Mouse (Mus musculus): ENCODE measurements around the gene Rtn2.
"Not testable (repeated sequence)": the region's sequence is repeated elsewhere in the genome, so short reads cannot be mapped to it uniquely, and the experiment has no call there.

The Rtn2 gene

DNA sequence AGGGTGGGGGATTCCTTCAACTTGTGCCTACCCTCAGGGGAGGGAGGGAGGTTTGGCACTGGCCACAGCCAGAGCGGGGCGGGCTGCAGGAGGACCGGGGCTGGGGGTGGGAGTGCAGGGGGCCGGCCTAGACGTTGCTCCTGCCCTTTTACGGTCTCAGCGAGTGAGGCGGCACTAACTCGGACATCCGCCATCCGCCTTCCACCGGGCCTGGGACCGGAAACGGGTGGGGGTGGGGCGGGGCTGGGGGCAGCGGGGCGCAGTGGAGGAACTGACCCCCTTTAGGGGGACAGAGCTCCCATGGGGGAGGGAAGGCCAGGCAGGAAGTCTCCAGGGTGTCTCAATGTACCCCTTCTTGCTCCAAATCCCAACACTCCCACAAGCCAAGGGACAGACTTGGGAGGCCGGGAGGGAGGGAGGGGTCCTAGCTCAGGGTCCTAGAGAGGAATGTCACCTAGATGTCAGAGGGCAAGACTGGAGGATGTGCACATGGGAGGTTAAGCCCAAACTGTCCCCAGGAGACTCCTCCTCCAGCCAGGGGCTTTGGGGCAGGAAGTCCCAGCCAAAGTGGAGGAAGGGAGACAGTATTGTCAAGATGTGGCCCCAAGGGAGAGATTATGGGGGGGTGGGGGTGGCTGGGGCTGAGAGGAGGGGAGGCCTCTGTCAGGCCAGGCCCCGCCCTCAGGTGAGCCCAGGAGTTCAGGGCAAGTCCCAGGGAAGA is 12.5 kb upstream of the Rtn2 start:
- peak in 1 of 2 experiments; percentile 35 for DNase-seq

DNA sequence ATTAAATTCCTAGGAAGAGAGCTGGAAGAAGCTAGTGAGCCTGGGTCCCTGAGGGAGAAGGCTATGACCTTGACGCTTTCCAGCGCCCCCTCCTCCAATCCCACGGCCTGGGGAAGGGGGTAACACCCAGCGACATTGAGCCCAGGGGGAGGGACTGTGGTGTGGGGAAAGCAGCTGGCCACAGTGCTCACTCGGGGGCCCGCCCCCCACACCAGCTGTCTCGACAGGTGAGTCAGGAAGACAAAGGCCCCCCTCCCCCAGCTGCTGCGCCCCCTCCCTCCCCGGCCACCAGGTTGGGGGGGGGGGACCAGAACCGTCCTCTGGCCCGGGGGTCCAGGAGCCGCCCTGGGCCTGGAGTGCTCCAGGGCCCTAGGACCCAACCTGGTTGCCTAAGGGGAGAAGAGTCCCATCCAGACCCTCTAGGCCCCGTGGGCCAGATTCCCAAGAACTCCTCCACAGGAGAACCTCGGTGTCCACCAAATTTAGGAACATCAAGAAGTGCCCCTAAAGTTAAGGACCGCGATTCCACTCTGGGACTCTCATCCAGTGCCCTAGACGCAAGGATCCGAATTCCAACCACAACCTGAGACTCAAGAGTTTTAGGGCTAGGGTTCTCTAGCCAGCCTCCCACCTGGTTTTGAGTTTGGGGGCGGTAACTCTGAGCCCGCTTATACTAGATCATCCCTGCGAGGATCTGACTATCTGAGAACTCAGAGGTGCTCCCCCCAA is 11.8 kb upstream of the Rtn2 start:
- peak; percentile 41 to 54 for DNase-seq

DNA sequence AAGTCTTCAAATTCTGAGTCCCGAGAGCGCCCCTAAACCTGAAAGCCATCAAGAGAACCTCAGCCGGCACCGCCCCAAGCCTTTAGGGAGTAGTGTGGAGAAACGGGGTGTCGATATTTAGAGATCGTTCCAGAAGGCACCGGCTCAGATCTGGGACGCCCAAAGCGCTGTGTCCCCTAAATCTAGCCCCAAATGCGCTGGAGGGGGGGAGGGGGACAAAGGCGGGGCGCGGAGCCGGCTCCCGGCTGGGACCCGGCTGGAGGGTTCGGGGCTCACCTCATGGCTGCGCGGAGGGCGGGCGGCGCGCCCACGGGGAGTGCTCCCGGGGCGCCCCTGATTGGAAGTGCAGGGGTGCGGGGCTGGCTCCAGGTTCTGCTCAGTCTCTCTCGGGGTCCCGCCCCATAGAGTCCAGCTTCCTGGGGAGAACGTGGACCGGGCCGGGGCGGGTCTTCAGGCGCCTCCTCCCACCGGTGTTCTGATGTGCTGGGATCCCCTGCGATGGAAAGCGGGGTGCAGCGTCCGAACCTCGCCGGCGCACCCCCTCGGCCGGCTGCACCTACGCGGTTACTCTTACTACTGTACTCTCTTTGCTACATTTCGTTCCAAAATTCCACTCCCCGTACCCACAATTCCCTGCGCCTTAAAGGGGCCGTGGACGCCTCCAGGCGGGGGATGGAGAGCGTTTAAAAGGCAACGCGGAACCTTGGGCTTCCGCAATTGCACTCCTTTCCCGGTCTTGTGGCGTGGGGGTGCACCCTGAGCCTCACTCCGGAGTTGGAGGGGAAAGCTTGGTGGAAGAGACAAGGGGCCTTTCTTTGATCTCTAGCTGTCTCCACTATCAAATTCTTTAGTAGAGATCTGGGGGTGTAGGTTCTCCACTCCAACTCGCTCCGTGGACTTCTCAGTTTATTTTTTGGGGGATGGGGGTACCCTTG is 10.9 kb upstream of the Rtn2 start, which contains the start of gene Vasp:
Gene Vasp, minus strand, starts transcription at position 580 of the 935 bp plus-strand sequence.
- DNase-seq: peak; percentile 72 to 84

DNA sequence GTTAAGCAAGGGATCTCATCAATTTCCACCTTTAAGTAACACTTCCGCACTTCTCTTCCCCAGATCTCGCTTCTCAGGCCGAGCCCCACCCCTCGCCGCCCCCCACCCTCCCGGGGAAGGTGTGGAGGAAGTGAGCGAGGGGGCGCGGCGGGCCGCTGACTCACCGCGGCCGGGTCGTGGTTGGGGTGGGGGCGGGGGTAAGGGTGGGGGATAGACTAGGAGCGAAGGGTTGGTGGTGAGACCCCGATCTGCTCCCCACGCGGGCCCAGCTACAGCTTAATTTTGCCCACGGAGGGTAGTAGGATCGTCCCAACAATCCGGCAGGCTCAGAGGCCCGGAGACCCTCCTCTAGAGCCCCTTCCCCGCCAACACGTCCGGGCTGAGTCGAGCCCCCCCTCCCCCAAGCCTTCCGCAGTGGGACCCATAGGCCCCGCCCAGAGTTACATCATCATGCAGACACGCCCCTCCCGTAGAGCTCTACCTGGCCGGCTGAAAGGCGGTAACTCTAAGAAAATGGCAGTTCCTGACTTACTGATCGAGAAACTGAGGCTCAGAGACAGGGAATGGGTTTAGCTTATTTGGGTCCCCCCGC is 10.2 kb upstream of the Rtn2 start:
- DNase-seq: peak; percentile 75 to 83

DNA sequence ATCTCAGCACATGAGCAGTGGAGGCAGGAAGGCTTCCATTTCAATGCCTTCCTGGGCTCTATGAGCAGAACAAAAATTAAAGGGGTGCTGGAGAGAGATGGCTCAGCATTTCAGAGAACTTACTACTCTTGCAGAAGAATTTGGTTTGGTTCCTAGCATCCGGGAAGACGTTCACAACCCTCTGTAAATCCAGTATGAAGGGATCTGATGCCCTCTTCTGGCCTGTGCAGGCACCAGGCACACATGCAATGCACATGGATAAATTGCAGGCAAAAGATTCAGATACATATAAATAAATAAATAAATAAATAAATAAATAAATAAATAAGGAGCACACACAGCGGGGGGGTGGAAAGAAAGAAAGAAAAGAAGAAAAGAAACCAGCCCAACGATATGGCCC is 6.2 kb upstream of the Rtn2 start:
- DNase-seq: no peak

DNA sequence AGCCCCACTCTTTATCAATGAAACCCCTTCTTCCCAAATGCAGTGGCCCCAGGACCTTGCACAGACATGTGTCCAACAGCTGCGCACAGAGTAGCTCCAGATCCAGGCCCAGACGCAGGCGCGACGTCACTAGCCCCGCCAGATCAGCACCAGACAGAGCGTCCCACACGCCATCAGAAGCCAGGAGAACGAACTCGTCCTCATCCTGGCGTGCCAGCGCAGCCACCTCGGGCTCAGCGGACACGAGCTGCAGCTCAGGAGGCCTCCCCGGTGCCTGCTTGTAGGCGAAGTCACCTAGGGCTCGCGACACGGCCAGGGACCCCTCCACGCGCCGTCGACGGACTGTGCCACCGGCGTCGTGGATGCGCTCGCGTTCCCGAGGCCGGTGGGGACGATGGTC is 3.4 kb upstream of the Rtn2 start:
- no peak for DNase-seq

DNA sequence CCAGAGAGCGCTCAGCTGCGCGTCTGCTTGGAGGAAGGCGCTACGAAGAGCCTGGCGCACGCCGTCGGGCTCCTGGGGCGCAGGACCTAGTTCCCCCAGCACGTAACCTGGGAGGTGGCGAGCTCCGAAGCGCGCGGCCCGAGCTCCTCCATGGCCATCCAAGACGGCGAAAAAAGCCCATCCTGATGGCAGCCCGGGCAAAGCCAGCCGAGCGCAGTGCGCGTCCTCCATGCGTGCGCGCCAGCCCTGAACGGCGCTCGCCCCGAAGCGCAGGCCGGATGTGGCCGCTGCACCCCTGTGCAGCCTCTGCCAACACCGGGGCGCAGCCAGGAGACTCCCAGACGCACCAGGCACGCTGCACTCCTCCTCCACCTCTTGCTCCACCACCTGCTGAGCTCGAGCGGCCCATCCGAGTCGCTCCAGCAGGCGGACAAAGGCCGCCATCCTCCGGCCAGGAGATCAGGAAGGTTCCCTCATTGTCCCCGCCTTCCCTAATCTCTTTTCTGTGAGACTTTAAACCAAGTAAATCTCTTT is 2.8 kb upstream of the Rtn2 start, which contains the start of gene Ppm1n:
Gene Ppm1n, minus strand, starts transcription at position 484 of the 534 bp plus-strand sequence.
- DNase-seq: no peak

DNA sequence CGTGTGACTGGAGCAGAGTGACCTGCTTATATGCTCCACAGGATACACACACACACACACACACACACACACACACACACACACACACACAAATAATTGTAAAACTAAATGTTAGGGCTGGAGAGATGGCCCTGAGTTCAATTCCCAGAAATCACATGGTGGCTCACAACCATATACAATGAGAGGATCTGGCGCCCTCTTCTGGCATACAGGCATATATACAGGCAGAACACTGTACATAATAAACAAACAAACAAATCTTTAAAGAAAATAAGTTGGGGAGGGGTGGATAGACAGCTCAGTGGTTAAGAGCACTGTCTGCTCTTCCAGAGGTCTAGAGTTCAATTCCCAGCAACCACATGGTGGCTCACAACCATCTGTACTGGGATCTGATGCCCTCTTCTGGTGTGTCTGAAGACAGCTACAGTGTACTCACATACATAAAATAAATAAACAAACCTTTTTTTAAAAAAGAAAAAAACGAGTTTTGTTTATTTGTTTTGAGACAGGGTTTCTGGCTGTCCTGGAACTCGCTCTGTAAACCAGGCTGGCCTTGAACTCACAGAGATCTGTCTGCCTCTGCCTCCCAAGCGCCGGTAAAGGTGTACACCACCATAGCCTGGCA is 632 bp upstream of the Rtn2 start:
- DNase-seq: not testable (repeated sequence)

DNA sequence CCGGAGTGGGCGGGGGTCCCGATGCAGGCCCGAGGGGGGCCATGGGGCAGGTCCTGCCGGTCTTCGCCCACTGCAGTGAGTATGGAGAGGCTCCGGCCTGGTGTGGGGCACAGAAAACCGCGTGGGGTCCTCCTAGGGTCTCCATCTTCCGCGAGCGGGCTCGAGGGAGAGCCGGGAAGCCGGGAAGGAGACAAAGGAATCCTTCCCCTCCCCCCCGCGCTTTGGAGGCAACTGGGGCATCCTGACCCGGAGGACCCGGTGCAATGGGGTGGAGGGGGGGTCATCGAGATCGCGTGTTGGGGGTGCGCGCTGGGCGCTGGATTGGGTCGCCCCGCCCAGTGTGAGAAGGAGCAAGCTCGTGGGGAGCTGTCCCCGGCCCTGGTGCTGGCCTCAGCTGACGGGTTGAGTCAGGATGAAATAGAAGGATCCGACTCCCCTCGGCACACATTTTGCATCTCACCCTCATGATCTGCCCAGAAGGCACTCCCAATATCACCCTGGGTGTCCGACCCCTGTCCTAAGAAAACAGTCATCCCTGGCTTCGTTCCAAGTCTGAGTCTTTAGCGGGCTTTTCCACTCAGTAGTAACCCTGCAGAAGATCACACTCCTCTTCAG is 474 bp downstream of the Rtn2 start:
- no peak for DNase-seq

DNA sequence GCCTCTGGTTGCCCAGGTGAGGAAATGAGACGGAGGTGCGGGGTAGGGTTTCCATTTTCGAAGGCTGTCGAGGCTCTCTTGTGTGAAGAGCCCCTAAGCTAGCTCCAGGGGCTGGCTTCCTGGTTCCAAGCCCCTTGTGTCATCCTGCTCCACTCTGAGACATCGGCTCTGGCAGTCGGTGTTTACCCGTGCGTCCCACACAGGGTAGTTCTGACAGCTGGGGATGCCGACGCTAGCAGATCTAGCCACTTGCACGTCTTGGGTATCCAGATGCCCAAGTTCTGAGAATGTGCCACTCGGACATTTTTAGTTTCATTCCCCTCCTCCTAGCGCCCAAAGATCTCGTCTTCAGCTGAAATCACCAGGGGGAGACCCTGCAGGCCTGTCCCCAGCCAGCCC is 981 bp downstream of the Rtn2 start:
- no peak for DNase-seq

DNA sequence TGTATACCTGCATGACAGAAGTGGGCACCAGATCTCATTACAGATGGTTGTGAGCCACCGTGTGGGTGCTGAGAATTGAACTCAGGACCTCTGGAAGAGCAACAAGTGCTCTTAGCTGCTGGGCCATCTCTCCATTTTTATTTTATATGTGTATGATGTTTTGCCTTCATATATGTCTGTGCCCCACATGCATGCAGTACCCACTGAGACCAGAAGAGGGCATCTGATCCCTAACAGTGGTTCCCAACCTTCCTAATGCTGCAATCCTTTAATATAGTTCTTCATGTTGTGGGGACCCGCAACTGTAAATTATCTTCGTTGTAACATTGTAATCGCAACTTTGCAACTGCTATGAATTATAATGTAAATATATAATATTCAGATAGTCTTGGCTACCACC is 2.3 kb downstream of the Rtn2 start:
- no peak for DNase-seq

DNA sequence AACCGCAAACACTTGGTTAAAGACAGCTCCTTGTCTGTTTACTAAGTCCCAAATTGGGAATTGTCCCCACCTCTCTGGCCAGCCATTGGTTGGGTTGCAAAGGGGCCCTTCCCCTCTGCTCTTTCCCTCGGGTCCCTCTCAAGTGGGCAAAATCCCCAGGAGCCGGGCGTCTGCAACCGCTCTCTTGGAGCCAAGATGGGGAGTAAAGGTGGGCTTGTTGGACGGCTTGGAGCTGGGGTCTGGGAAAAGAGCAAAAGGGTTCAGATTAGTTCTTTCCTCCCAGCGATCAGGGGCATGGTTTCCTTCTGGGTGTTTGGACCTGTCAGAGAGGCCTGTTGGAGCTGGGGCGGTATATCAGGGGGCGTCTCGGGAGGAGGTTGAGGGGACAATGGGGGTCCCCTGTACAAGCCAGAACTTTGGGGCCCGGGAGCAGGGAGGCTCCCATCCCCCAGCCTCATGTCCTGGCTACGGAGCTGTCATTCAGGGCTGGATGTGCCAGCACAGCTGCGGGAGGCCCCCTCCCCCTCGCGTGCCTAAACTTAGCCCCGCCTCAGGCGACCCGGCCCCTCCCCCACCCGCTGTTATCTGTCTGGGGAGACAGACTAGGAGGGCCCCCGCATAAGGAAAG is 8.7 kb downstream of the Rtn2 start:
- no peak for DNase-seq

DNA sequence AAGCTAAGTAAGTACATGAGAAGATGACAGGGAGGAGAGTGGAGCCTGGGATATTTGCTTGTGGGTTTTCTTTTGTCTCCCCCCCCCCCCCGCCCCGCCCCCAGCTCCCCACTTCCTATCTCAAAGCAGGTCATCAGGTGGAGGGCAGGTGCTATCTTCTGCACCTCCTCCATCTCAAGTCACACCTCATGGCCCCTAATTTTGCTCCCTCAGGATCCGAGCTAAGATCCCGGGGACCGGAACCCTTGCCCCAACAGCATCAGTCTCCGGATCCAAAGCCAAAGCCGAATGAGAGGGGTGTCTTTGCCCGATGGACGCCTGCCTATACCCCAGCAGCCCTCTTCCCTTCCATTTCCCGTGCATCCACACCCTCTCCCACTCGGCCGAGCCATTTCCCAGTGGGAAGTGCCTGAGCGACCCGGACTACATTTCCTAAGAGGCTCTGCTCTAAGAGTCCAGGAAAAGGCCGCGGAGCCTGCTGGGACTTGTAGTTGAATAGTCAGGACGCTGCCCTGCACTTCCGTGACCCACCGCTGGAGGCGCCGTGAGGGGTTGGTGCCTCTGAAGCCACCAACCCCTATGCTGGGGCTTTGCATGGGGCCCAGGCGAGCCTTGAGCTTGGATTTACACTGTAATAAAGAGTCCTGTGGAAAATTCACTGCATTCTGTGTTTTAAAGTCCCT is 13.2 kb downstream of the Rtn2 start:
- peak; percentile 86 to 88 for DNase-seq

DNA sequence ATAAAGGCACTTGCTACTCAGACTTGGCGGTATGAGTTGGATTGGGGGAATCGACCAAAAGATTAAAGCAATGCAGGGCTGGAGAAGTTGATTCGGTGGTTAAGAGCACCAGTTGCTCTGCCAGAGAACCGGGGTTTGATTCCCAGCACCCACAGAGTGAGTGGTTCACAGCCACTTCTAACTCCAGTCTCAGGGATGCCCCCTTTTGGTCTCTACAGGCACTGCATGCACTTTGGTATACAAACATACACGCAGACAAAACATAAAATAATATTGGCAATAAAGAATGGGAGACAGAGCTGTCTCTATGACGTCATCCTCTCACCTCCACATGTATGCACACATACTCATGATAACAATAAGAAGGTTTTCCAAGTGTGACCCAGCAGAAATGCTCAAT is 14.6 kb downstream of the Rtn2 start:
- no peak for DNase-seq

DNA sequence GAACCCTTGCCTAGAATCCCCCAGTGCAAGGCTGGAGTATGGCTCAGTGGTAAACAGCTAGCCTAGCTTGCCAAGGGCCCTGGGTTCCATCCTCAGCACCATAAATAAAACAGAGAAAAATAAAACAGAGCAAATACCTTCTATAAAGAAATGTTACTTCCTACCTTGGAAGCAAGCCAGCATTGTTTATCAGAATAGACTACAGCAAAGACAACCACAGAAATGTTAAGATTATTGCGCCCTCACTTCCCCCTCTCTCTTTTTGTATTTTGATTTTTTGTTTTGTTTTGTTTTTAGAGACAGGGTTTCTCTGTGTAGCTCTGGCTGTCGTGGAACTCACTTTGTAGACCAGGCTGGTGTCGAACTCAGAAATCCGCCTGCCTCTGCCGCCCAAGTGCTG is 15.4 kb downstream of the Rtn2 start:
- DNase-seq: no peak

DNA sequence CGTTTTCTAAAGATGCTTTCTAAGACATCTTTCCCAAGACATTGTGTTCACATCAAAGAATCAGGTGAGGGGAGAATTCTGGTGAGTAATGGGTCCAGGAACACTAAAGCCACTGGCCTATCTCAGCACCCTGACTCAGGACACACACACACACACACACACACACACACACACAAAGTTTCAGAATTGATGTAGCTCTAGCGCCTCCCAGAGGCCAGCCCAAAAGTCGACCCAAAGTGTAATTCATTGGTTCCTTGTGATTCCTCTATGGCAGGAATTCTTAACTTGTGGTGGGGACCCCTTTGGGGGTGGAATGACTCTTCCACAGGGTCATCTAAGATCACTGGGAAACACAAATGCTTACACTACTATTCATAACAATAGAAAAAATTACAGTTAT is 16.8 kb downstream of the Rtn2 start:
- DNase-seq: no peak

DNA sequence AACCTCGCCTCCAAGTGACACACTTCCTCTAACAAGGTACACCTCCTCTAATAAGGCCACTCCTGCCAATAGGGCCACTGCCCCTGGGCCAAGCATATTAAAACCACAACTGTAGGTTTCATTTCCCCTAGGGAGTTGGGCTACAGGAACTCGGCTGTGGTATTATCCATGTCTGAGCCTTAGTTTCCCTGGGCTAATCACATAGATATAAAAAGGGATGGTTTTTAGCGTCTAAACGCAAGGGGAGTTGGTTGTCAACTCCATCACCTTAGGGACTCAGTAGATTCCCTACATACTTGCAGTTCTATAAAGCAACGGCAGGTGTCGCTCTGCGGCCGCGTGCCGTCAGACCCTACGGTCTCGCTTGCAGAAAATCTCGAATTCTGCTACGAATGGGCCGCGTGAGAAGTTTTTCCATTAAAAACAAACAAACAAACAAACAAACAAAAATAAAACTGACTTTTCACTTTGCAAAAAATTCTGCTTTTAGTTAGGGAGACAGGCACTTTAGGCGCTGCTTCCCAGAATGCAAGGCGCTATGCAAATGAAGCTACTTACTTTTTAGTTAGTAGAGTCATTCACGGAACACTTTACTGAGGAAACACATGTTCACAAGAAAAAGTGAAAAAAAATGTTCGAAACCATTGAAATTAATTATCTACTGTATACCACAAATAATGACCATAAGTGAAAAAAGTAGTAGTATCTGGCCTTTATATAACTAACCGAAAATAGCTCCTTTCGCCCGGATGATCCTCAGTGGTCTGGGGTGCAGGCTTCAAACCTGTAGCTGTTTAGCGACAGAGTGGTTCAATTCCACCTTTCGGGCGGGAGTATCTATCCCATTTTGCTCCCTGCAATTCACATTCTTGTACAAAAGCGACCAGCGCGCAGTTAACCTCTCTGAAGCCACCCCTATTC is 18.3 kb downstream of the Rtn2 start:
- DNase-seq: peak in 1 of 2 experiments; percentile 52

DNA sequence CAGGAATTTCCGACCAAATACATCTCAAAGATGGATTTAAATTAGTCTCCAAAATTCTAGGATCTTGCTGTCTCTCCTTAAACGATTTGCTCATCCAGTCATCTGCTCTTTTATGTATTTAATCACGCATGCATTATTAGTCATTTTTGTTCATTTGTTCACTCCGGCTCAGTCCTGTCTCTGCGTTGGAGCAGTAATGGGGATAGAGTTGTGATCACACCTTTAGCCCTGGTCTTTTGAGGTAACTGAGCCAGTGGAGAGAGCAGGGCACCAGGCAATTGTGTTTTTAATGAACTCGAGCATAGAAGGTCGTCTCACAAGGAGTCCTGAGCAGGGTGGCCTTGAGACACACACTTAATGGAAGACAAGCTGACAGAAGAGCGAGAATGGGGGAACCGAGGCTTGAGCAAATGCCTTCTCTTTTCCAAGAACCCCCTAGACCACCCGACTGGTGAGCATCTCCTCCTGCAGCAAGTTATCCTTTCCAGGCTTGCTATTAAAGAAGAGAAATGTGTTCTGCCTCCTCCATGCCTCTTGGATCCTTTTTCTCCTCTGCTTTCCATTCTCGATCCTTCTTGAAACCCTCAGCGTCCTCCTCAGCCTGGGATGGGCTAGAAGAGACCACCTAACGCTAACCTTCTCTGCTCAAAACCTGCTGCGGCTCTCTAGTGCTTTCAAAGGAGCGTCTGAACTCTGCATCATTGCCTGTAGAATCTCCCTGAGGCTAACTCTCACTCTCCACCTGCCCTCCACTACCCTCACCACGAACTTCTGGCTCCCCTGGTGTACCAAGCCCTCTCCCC is 19.2 kb downstream of the Rtn2 start:
- DNase-seq: no peak

Measured in thymus, adult 18-20 months (tissue).